Mouse (Mus musculus): Measurements from ENCODE around the gene N4bp2l1.

- TF ChIP-seq CTCF (IDR thresholded peaks at IDR 0.05; ENCODE audit: low read depth, low read length) = no peak
- TF ChIP-seq POLR2A (IDR thresholded peaks at IDR 0.05; ENCODE audit: extremely low read depth, insufficient read depth, low read length) = no peak
These were observed 19.7 kb upstream of the N4bp2l1 start for GRCm38 (mm10) chr5:150616731-150617130.
